Mouse (Mus musculus) layer of hippocampus, postnatal 10 days (tissue): ENCODE results near the gene Tomm6. TPM values are rescaled to one million over a fixed set of nuclear protein-coding genes. Genes with fewer than 3 reads are reported as not detected.
"Not testable (repeated sequence)": the region's sequence is repeated elsewhere in the genome, so short reads cannot be mapped to it uniquely, and the experiment has no call there.

Experiments
- DNase-seq, 2 experiments: peaks; one replicate each; pipeline ENCODE4 v3.0.0; 2021; ENCODE audit warnings: low spot score in 2 of 2
- total RNA-seq, 2 experiments: library from RNA; stranded (reverse); gene quantifications; 2 replicates each; pipeline ENCODE4 v1.2.3; 2021

Gene Tomm6
- total RNA-seq, 2 experiments from 2014 or later, result 221 to 257 TPM

- DNase-seq, result no peak
These were observed 32.5 kb downstream of the Tomm6 start for GRCm38 (mm10) chr17:47655697-47656096.

DNA sequence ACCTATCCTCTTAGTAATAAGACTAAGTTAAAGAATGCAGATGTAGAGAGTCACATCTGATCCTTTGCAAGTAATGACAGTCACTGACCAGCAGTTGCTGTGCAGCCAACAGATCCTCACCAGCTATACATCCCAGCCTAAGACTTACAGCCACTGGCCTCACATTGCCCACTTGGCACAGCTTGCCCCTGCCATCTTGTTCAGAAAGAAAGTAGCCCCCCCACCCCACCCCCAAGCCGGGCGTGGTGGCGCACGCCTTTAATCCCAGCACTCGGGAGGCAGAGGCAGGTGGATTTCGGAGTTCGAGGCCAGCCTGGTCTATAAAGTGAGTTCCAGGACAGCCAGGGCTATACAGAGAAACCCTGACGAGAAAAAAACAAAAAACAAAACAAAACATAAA, 33.8 kb downstream of the Tomm6 start:
- not testable (repeated sequence) for DNase-seq

GRCm38 (mm10) chr17:47651953-47652352, 36.2 kb downstream of the Tomm6 start:
- no peak for DNase-seq

DNA sequence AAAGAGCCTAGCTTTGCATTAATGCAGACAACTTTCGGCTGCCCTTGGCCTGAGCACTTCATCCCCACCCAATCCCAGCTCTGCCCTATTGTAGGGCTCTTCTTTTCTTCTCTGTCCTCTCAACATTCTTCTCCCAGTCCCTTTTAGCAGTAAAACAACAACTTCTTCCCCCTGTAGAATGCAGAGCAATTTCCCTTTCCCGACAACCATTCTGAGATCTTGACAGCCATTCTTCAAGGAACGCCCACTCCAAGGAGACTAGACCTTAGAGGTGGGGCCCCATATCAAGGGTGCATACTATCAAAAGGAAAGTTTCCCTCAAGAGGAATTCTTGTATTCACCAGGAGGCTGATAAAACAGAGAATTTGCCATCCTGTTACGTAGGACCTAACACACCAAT, 39.2 kb downstream of the Tomm6 start:
- DNase-seq, result no peak

GRCm38 (mm10) chr17:47646683-47647082, 41.5 kb downstream of the Tomm6 start:
- DNase-seq, result peak; percentile 69 to 70

- no peak for DNase-seq
These were observed 45.2 kb downstream of the Tomm6 start for GRCm38 (mm10) chr17:47642992-47643391.

Other genes with a start within 250 kb of the Tomm6 start
- gene Taf8, start 186.1 kb downstream of the Tomm6 start, total RNA-seq, result 10 to 100 TPM; 16.7 to 17.0 TPM
- gene Ccnd3, start 183.3 kb downstream of the Tomm6 start, total RNA-seq, result 10 to 100 TPM; 34.7 to 39.6 TPM
- gene Bysl, start 76.9 kb downstream of the Tomm6 start, total RNA-seq, result 10 to 100 TPM; 24.5 to 24.9 TPM
- gene Med20, start 76.8 kb downstream of the Tomm6 start, total RNA-seq, result 10 to 100 TPM; 23.9 to 24.8 TPM
- 10 to 100 TPM in 1 of 2 experiments, 1 to 10 TPM in 1; 6.6 to 10.1 TPM for gene Gm20517, start 76.8 kb downstream of the Tomm6 start, total RNA-seq
- gene Usp49, start 57.7 kb downstream of the Tomm6 start, total RNA-seq, result 10 to 100 TPM; 11.3 to 13.2 TPM
- gene Frs3, start 644 bp upstream of the Tomm6 start, total RNA-seq, result 10 to 100 TPM; 31.2 to 31.4 TPM
- gene Gm21981, start 6.1 kb upstream of the Tomm6 start, total RNA-seq, result 1 to 10 TPM; 4.4 to 5.7 TPM
- gene Prickle4, start 6.3 kb upstream of the Tomm6 start, total RNA-seq, result 1 to 10 TPM; 1.9 to 4.3 TPM
- not detected for gene Pgc, start 38.5 kb upstream of the Tomm6 start, total RNA-seq
- gene Tfeb, start 48.6 kb upstream of the Tomm6 start, total RNA-seq, result 10 to 100 TPM in 1 of 2 experiments, 1 to 10 TPM in 1; 8.4 to 12.7 TPM
- gene Mdfi, start 146.3 kb upstream of the Tomm6 start, total RNA-seq, result 1 to 10 TPM; 1.3 to 2.0 TPM
- 10 to 100 TPM; 51.1 to 57.6 TPM for gene Foxp4, start 236.3 kb upstream of the Tomm6 start, total RNA-seq